Mouse (Mus musculus) CD8-positive naive resting alpha-beta T cell, adult 2 months (primary cell): ENCODE data around the gene 4930438A08Rik.
"Not testable (repeated sequence)": the region's sequence is repeated elsewhere in the genome, so short reads cannot be mapped to it uniquely, and the experiment has no call there.

Experiments
- DNase-seq, 2 experiments: peaks; one replicate each; pipeline ENCODE4 v3.0.0; 2022; ENCODE audit warnings: low read depth in 2 of 2, low spot score in 2 of 2

Gene 4930438A08Rik

GRCm38 (mm10) chr11:58274572-58274971 lies at the start of gene 4930438A08Rik:
4930438A08Rik (plus strand) TSS chr11:58274799.
- DNase-seq: no peak

GRCm38 (mm10) chr11:58224872-58225271 lies 49.7 kb upstream of the 4930438A08Rik start:
- DNase-seq: not testable (repeated sequence)

GRCm38 (mm10) chr11:58225655-58226054 lies 48.9 kb upstream of the 4930438A08Rik start:
- peak; percentile 70 to 78 for DNase-seq

- no peak for DNase-seq
Measured at GRCm38 (mm10) chr11:58226425-58226824, 48.2 kb upstream of the 4930438A08Rik start.

- not testable (repeated sequence) for DNase-seq
Measured at GRCm38 (mm10) chr11:58228021-58228420, 46.6 kb upstream of the 4930438A08Rik start.

GRCm38 (mm10) chr11:58230396-58230910 lies 44.1 kb upstream of the 4930438A08Rik start:
- peak in 1 of 2 experiments; percentile 27 for DNase-seq

GRCm38 (mm10) chr11:58231156-58231555 lies 43.4 kb upstream of the 4930438A08Rik start:
- no peak for DNase-seq

GRCm38 (mm10) chr11:58234551-58234950 lies 40.0 kb upstream of the 4930438A08Rik start:
- not testable (repeated sequence) for DNase-seq

- DNase-seq: peak; percentile 55 to 68
Measured at GRCm38 (mm10) chr11:58235152-58235551, 39.4 kb upstream of the 4930438A08Rik start.

GRCm38 (mm10) chr11:58238840-58239791 lies 35.5 kb upstream of the 4930438A08Rik start:
- DNase-seq: peak; percentile 49 to 68

GRCm38 (mm10) chr11:58247294-58247693 lies 27.3 kb upstream of the 4930438A08Rik start:
- DNase-seq: no peak

- no peak for DNase-seq
Measured at GRCm38 (mm10) chr11:58249203-58249981, 25.2 kb upstream of the 4930438A08Rik start.

GRCm38 (mm10) chr11:58250550-58250949 lies 24.0 kb upstream of the 4930438A08Rik start:
- no peak for DNase-seq

- no peak for DNase-seq
Measured at GRCm38 (mm10) chr11:58254411-58254810, 20.2 kb upstream of the 4930438A08Rik start.

- no peak for DNase-seq
Measured at GRCm38 (mm10) chr11:58257816-58258215, 16.8 kb upstream of the 4930438A08Rik start.

- no peak for DNase-seq
Measured at GRCm38 (mm10) chr11:58260156-58260555, 14.4 kb upstream of the 4930438A08Rik start.

- DNase-seq: no peak
Measured at GRCm38 (mm10) chr11:58261826-58262225, 12.8 kb upstream of the 4930438A08Rik start.

- DNase-seq: no peak
Measured at GRCm38 (mm10) chr11:58262336-58262735, 12.3 kb upstream of the 4930438A08Rik start.

GRCm38 (mm10) chr11:58263516-58263915 lies 11.1 kb upstream of the 4930438A08Rik start:
- no peak for DNase-seq

GRCm38 (mm10) chr11:58264546-58264945 lies 10.1 kb upstream of the 4930438A08Rik start:
- DNase-seq: no peak

GRCm38 (mm10) chr11:58268285-58268684 lies 6.3 kb upstream of the 4930438A08Rik start:
- no peak for DNase-seq
